Mouse (Mus musculus): ENCODE results near the gene Epgn. TPM values are rescaled to one million over a fixed set of nuclear protein-coding genes. Genes with fewer than 3 reads are reported as not detected.

Epgn gene
- polyA plus RNA-seq (2015; fragmentation: Nextera tagmentation; extraction: Ambion mirVana) = 0.31 TPM in 1 of 2 replicates, not detected in the other

- H3K27me3 ChIP-seq (replicated peaks; ENCODE audit: control insufficient read depth, insufficient read depth, low read length) = no peaks in the 10 kb centered on the region
- no peak for ATAC-seq
- H3K36me3 ChIP-seq (ENCODE audit: control insufficient read depth, insufficient read depth) = no peaks in the 10 kb centered on the region
- H3K4me2 ChIP-seq (ENCODE audit: low read length) = no peak within 1 kb of the TSS
- H3K4me1 ChIP-seq (replicated peaks; ENCODE audit: control insufficient read depth, insufficient read depth, low read length) = no peaks in the 10 kb centered on the region
- H3K9me3 ChIP-seq (ENCODE audit: control insufficient read depth, low read length) = no peaks in the 10 kb centered on the region
- no peak within 1 kb of the TSS for H3K9ac ChIP-seq (replicated peaks; ENCODE audit: low read depth, low read length)
- H3K4me3 ChIP-seq (replicated peaks; ENCODE audit: low read length) = no peak within 1 kb of the TSS
- no peak within 1 kb of the TSS for H3K27ac ChIP-seq (ENCODE audit: low read length)
- 90% methylated on average over 6 of the region's 6 CpGs for WGBS
These were observed at the start of gene Epgn for GRCm38 (mm10) chr5:91027164-91027563. Gene Epgn (plus strand): TSS chr5:91027464.

GRCm38 (mm10) chr5:90980297-90980696 lies 47.0 kb upstream of the Epgn start:
- H3K27me3 ChIP-seq (replicated peaks; ENCODE audit: control insufficient read depth, insufficient read depth, low read length) = no peaks in the 10 kb centered on the region
- no peak for ATAC-seq
- H3K27ac ChIP-seq (ENCODE audit: low read length) = no peak overlapping the region
- no peaks in the 10 kb centered on the region for H3K36me3 ChIP-seq (ENCODE audit: control insufficient read depth, insufficient read depth)
- no peak overlapping the region for H3K9ac ChIP-seq (replicated peaks; ENCODE audit: low read depth, low read length)
- 83% methylated on average over 7 of the region's 7 CpGs for WGBS
- no peak overlapping the region for H3K4me3 ChIP-seq (replicated peaks; ENCODE audit: low read length)
- no peaks in the 10 kb centered on the region for H3K4me1 ChIP-seq (replicated peaks; ENCODE audit: control insufficient read depth, insufficient read depth, low read length)
- no peak overlapping the region for H3K4me2 ChIP-seq (ENCODE audit: low read length)
- H3K9me3 ChIP-seq (ENCODE audit: control insufficient read depth, low read length) = no peaks in the 10 kb centered on the region

- no peak overlapping the region for H3K4me3 ChIP-seq (replicated peaks; ENCODE audit: low read length)
- ATAC-seq = peak; percentile 97
- 10% methylated on average over 5 of the region's 5 CpGs for WGBS
These were observed 39.7 kb upstream of the Epgn start for GRCm38 (mm10) chr5:90987605-90988004.

GRCm38 (mm10) chr5:90988149-90988548 lies 39.1 kb upstream of the Epgn start:
- no peaks in the 10 kb centered on the region for H3K4me1 ChIP-seq (replicated peaks; ENCODE audit: control insufficient read depth, insufficient read depth, low read length)
- no peak for ATAC-seq
- H3K36me3 ChIP-seq (ENCODE audit: control insufficient read depth, insufficient read depth) = no peaks in the 10 kb centered on the region
- 18% methylated on average over 3 of the region's 3 CpGs for WGBS
- H3K9ac ChIP-seq (replicated peaks; ENCODE audit: low read depth, low read length) = no peak overlapping the region
- no peak overlapping the region for H3K27ac ChIP-seq (ENCODE audit: low read length)
- H3K9me3 ChIP-seq (ENCODE audit: control insufficient read depth, low read length) = no peaks in the 10 kb centered on the region
- H3K27me3 ChIP-seq (replicated peaks; ENCODE audit: control insufficient read depth, insufficient read depth, low read length) = no peaks in the 10 kb centered on the region
- H3K4me3 ChIP-seq (replicated peaks; ENCODE audit: low read length) = no peak overlapping the region
- no peak overlapping the region for H3K4me2 ChIP-seq (ENCODE audit: low read length)

More at GRCm38 (mm10) chr5:90987605-90988004, 39.7 kb upstream of the Epgn start:
- Histone ChIP-seq H3K27ac (ENCODE audit: low read length) (no peak overlapping the region), H3K27me3 (replicated peaks; ENCODE audit: control insufficient read depth, insufficient read depth, low read length) (no peaks in the 10 kb centered on the region), H3K9me3 (ENCODE audit: control insufficient read depth, low read length) (no peaks in the 10 kb centered on the region), H3K4me2 (ENCODE audit: low read length) (no peak overlapping the region), H3K9ac (replicated peaks; ENCODE audit: low read depth, low read length) (no peak overlapping the region), H3K36me3 (ENCODE audit: control insufficient read depth, insufficient read depth) (no peaks in the 10 kb centered on the region), H3K4me1 (replicated peaks; ENCODE audit: control insufficient read depth, insufficient read depth, low read length) (no peaks in the 10 kb centered on the region)

- Histone ChIP-seq H3K4me1 (replicated peaks; ENCODE audit: control insufficient read depth, insufficient read depth, low read length) (no peaks in the 10 kb centered on the region), H3K4me2 (ENCODE audit: low read length) (no peak overlapping the region), H3K36me3 (ENCODE audit: control insufficient read depth, insufficient read depth) (no peaks in the 10 kb centered on the region), H3K9ac (replicated peaks; ENCODE audit: low read depth, low read length) (no peak overlapping the region), H3K9me3 (ENCODE audit: control insufficient read depth, low read length) (no peaks in the 10 kb centered on the region), H3K27me3 (replicated peaks; ENCODE audit: control insufficient read depth, insufficient read depth, low read length) (no peaks in the 10 kb centered on the region), H3K4me3 (replicated peaks; ENCODE audit: low read length) (no peak overlapping the region), H3K27ac (ENCODE audit: low read length) (no peak overlapping the region)
- ATAC-seq = no peak
- 78% methylated on average over 4 of the region's 4 CpGs for WGBS
These were observed 38.7 kb upstream of the Epgn start for GRCm38 (mm10) chr5:90988592-90988991.

GRCm38 (mm10) chr5:90999942-91000341 lies 27.3 kb upstream of the Epgn start:
- no peaks in the 10 kb centered on the region for H3K4me1 ChIP-seq (replicated peaks; ENCODE audit: control insufficient read depth, insufficient read depth, low read length)
- H3K4me2 ChIP-seq (ENCODE audit: low read length) = no peak overlapping the region
- H3K36me3 ChIP-seq (ENCODE audit: control insufficient read depth, insufficient read depth) = no peaks in the 10 kb centered on the region
- no peak overlapping the region for H3K27ac ChIP-seq (ENCODE audit: low read length)
- no peaks in the 10 kb centered on the region for H3K27me3 ChIP-seq (replicated peaks; ENCODE audit: control insufficient read depth, insufficient read depth, low read length)
- WGBS = 91% methylated on average over 8 of the region's 8 CpGs
- H3K9me3 ChIP-seq (ENCODE audit: control insufficient read depth, low read length) = no peaks in the 10 kb centered on the region
- H3K4me3 ChIP-seq (replicated peaks; ENCODE audit: low read length) = no peak overlapping the region
- no peak overlapping the region for H3K9ac ChIP-seq (replicated peaks; ENCODE audit: low read depth, low read length)
- ATAC-seq = no peak

- Histone ChIP-seq H3K4me1 (replicated peaks; ENCODE audit: control insufficient read depth, insufficient read depth, low read length) (no peaks in the 10 kb centered on the region), H3K36me3 (ENCODE audit: control insufficient read depth, insufficient read depth) (no peaks in the 10 kb centered on the region), H3K9me3 (ENCODE audit: control insufficient read depth, low read length) (no peaks in the 10 kb centered on the region), H3K27me3 (replicated peaks; ENCODE audit: control insufficient read depth, insufficient read depth, low read length) (no peaks in the 10 kb centered on the region), H3K9ac (replicated peaks; ENCODE audit: low read depth, low read length) (no peak overlapping the region), H3K4me3 (replicated peaks; ENCODE audit: low read length) (no peak overlapping the region), H3K4me2 (ENCODE audit: low read length) (no peak overlapping the region), H3K27ac (ENCODE audit: low read length) (no peak overlapping the region)
- no peak for ATAC-seq
- WGBS = 93% methylated on average over 10 of the region's 10 CpGs
These were observed 12.0 kb upstream of the Epgn start for GRCm38 (mm10) chr5:91015216-91015615.

GRCm38 (mm10) chr5:91023114-91023513 lies 4.2 kb upstream of the Epgn start:
- H3K9me3 ChIP-seq (ENCODE audit: control insufficient read depth, low read length) = no peaks in the 10 kb centered on the region
- no peaks in the 10 kb centered on the region for H3K36me3 ChIP-seq (ENCODE audit: control insufficient read depth, insufficient read depth)
- WGBS = 95% methylated on average over 8 of the region's 8 CpGs
- no peak overlapping the region for H3K27ac ChIP-seq (ENCODE audit: low read length)
- H3K4me1 ChIP-seq (replicated peaks; ENCODE audit: control insufficient read depth, insufficient read depth, low read length) = no peaks in the 10 kb centered on the region
- no peak overlapping the region for H3K4me2 ChIP-seq (ENCODE audit: low read length)
- H3K9ac ChIP-seq (replicated peaks; ENCODE audit: low read depth, low read length) = no peak overlapping the region
- H3K27me3 ChIP-seq (replicated peaks; ENCODE audit: control insufficient read depth, insufficient read depth, low read length) = no peaks in the 10 kb centered on the region
- no peak overlapping the region for H3K4me3 ChIP-seq (replicated peaks; ENCODE audit: low read length)
- no peak for ATAC-seq

GRCm38 (mm10) chr5:91027840-91028239 lies 576 bp downstream of the Epgn start:
- H3K27ac ChIP-seq (ENCODE audit: low read length) = no peak overlapping the region
- no peak overlapping the region for H3K9ac ChIP-seq (replicated peaks; ENCODE audit: low read depth, low read length)
- WGBS = 64% methylated on average over 1 of the region's 1 CpGs
- no peak for ATAC-seq
- H3K4me2 ChIP-seq (ENCODE audit: low read length) = no peak overlapping the region
- H3K36me3 ChIP-seq (ENCODE audit: control insufficient read depth, insufficient read depth) = no peaks in the 10 kb centered on the region
- H3K27me3 ChIP-seq (replicated peaks; ENCODE audit: control insufficient read depth, insufficient read depth, low read length) = no peaks in the 10 kb centered on the region
- no peaks in the 10 kb centered on the region for H3K4me1 ChIP-seq (replicated peaks; ENCODE audit: control insufficient read depth, insufficient read depth, low read length)
- no peaks in the 10 kb centered on the region for H3K9me3 ChIP-seq (ENCODE audit: control insufficient read depth, low read length)
- H3K4me3 ChIP-seq (replicated peaks; ENCODE audit: low read length) = no peak overlapping the region

GRCm38 (mm10) chr5:91030629-91031028 lies 3.4 kb downstream of the Epgn start:
- H3K4me3 ChIP-seq (replicated peaks; ENCODE audit: low read length) = no peak overlapping the region
- H3K36me3 ChIP-seq (ENCODE audit: control insufficient read depth, insufficient read depth) = no peaks in the 10 kb centered on the region
- WGBS = 97% methylated on average over 2 of the region's 2 CpGs
- no peak overlapping the region for H3K4me2 ChIP-seq (ENCODE audit: low read length)
- no peak overlapping the region for H3K9ac ChIP-seq (replicated peaks; ENCODE audit: low read depth, low read length)
- no peaks in the 10 kb centered on the region for H3K9me3 ChIP-seq (ENCODE audit: control insufficient read depth, low read length)
- H3K4me1 ChIP-seq (replicated peaks; ENCODE audit: control insufficient read depth, insufficient read depth, low read length) = no peaks in the 10 kb centered on the region
- ATAC-seq = no peak
- no peak overlapping the region for H3K27ac ChIP-seq (ENCODE audit: low read length)
- no peaks in the 10 kb centered on the region for H3K27me3 ChIP-seq (replicated peaks; ENCODE audit: control insufficient read depth, insufficient read depth, low read length)

All from forebrain, embryonic 16.5 days (tissue).